Mouse (Mus musculus): Measurements from ENCODE around the gene Gm49321.

The Gm49321 gene

GRCm38 (mm10) chr12:73948415-73948814 lies 11.0 kb downstream of the Gm49321 start:
- in situ Hi-C loops (cut with MboI), result no loop called here

GRCm38 (mm10) chr12:73949318-73950058 lies 12.0 kb downstream of the Gm49321 start:
- in situ Hi-C loops (cut with MboI), result no loop called here

- in situ Hi-C loops (cut with MboI), result no loop called here
These were observed 15.4 kb downstream of the Gm49321 start for GRCm38 (mm10) chr12:73952879-73953278.

GRCm38 (mm10) chr12:73953420-73954186 lies 16.1 kb downstream of the Gm49321 start:
- in situ Hi-C loops (cut with MboI), result no loop called here

GRCm38 (mm10) chr12:73954785-73955184 lies 17.3 kb downstream of the Gm49321 start:
- in situ Hi-C loops (cut with MboI), result no loop called here

- in situ Hi-C loops (cut with MboI), result no loop called here
These were observed 20.2 kb downstream of the Gm49321 start for GRCm38 (mm10) chr12:73957676-73958075.

GRCm38 (mm10) chr12:73958830-73959229 lies 21.4 kb downstream of the Gm49321 start:
- in situ Hi-C loops (cut with MboI), result no loop called here

- in situ Hi-C loops (cut with MboI), result no loop called here
These were observed 27.1 kb downstream of the Gm49321 start, which contains the start of gene Snapc1 for GRCm38 (mm10) chr12:73964291-73965281. Snapc1 (plus strand) TSS chr12:73964481.

- in situ Hi-C loops (cut with MboI), result no loop called here
These were observed 31.7 kb downstream of the Gm49321 start for GRCm38 (mm10) chr12:73969142-73969541.

- in situ Hi-C loops (cut with MboI), result no loop called here
These were observed 37.1 kb downstream of the Gm49321 start for GRCm38 (mm10) chr12:73974584-73974983.

GRCm38 (mm10) chr12:73978144-73978543 lies 40.7 kb downstream of the Gm49321 start:
- in situ Hi-C loops (cut with MboI), result no loop called here

- in situ Hi-C loops (cut with MboI), result no loop called here
These were observed 42.2 kb downstream of the Gm49321 start for GRCm38 (mm10) chr12:73979667-73980066.

- in situ Hi-C loops (cut with MboI), result no loop called here
These were observed 45.1 kb downstream of the Gm49321 start for GRCm38 (mm10) chr12:73982533-73982932.

GRCm38 (mm10) chr12:73986299-73986698 lies 48.8 kb downstream of the Gm49321 start:
- in situ Hi-C loops (cut with MboI), result no loop called here

- in situ Hi-C loops (cut with MboI), result no loop called here
These were observed 51.0 kb downstream of the Gm49321 start for GRCm38 (mm10) chr12:73988393-73989008.

- in situ Hi-C loops (cut with MboI), result no loop called here
These were observed 52.1 kb downstream of the Gm49321 start for GRCm38 (mm10) chr12:73989594-73989993.

- in situ Hi-C loops (cut with MboI), result no loop called here
These were observed 59.4 kb downstream of the Gm49321 start for GRCm38 (mm10) chr12:73996906-73997296.

GRCm38 (mm10) chr12:73997297-73998127 lies 60.1 kb downstream of the Gm49321 start, which contains the start of gene Syt16:
Syt16 (plus strand) TSS chr12:73997661.
- in situ Hi-C loops (cut with MboI), result no loop called here

- in situ Hi-C loops (cut with MboI), result no loop called here
These were observed 60.6 kb downstream of the Gm49321 start for GRCm38 (mm10) chr12:73998128-73998456.

GRCm38 (mm10) chr12:74002449-74002848 lies 65.0 kb downstream of the Gm49321 start:
- in situ Hi-C loops (cut with MboI), result loop anchor here (10.0 kb wide), 1 partner anchor 298 kb away; no protein-coding TSS in a partner anchor
